Mouse (Mus musculus): ENCODE results near the gene Trim9. TPM values are rescaled to one million over a fixed set of nuclear protein-coding genes. Genes with fewer than 3 reads are reported as not detected.
A peak's percentile ranks its signal among the peaks of the same experiment; 100 is the strongest.

The Trim9 gene
- polyA plus RNA-seq, 1 experiment: not detected

DNA sequence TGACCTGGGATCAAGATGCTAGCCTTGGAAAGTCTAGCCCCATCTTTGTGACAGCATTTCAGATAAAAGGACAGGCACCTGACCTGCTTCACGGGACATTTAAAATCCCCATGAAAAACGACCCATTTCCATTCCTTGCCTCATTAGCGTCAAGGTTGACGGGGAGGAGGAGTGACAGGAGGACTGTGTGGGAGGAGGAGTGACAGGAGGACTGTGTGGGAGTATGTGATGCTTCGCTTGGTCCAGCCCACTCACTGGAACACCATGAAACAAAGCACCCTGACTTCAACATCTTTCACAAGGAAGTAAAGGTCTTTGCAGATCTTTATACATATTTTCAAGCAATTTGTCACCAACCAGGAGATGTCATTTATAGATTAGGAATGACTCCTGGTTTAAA lies 139.2 kb downstream of the Trim9 start:
- TF ChIP-seq MAX (IDR thresholded peaks at IDR 0.05): no peak
- TF ChIP-seq CTCF (IDR thresholded peaks at IDR 0.05; ENCODE audit: control insufficient read depth, insufficient read depth, insufficient read length): no peak
- no peak for TF ChIP-seq USF1 (IDR thresholded peaks at IDR 0.05; ENCODE audit: low read depth)
- TF ChIP-seq FOSL1 (IDR thresholded peaks at IDR 0.05; ENCODE audit: insufficient read depth, low read length, poor library complexity, severe bottlenecking): no peak
- no peak for TF ChIP-seq CEBPB (IDR thresholded peaks at IDR 0.05; ENCODE audit: low read depth)
- no peak overlapping the region for H3ac ChIP-seq (ENCODE audit: control insufficient read depth, insufficient read length, low read depth)

DNA sequence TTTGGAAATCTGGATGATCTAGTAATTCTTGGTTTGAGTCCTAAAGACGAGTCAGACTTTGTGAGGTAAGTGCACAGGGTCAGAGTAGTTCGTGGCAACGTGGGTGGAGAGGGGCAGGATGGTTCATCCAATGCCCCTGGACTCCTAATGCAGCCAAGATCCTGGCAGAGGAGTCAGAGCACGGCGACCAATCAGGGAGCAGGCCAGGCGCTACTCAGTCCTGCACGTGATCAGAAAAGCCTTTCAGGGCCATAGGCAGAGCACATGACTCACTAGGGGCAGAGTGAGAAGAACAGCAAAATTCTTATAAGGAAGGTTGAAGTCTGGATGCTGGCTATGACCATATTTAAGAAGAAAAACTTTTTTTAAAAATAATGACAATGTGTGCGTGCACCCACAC lies 143.0 kb downstream of the Trim9 start:
- Histone ChIP-seq H3K79me3 (ENCODE audit: low read depth) (no peaks in the 10 kb centered on the region), H3K27me3 (ENCODE audit: control insufficient read depth, insufficient read depth, insufficient read length) (peaks cover 27% of the 10 kb centered on the region), H3K4me3 (ENCODE audit: insufficient read depth, poor library complexity, severe bottlenecking) (no peak overlapping the region), H3K36me3 (ENCODE audit: control insufficient read depth, insufficient read depth) (no peaks in the 10 kb centered on the region), H3K79me2 (ENCODE audit: control insufficient read depth, insufficient read depth) (no peaks in the 10 kb centered on the region), H3ac (ENCODE audit: control insufficient read depth, insufficient read length, low read depth) (no peak overlapping the region)
- TF ChIP-seq MYOG (IDR thresholded peaks at IDR 0.05; ENCODE audit: control insufficient read depth, extremely low read depth, insufficient read length) (no peak), USF1 (IDR thresholded peaks at IDR 0.05; ENCODE audit: low read depth) (peak; percentile 91)

More for the DNA sequence above, 139.2 kb downstream of the Trim9 start:
- peaks cover 36% of the 10 kb centered on the region for H3K27me3 ChIP-seq (ENCODE audit: control insufficient read depth, insufficient read depth, insufficient read length)
- H3K79me3 ChIP-seq (ENCODE audit: low read depth): no peaks in the 10 kb centered on the region
- H3K79me2 ChIP-seq (ENCODE audit: control insufficient read depth, insufficient read depth): no peaks in the 10 kb centered on the region
- no peaks in the 10 kb centered on the region for H3K36me3 ChIP-seq (ENCODE audit: control insufficient read depth, insufficient read depth)
- H3K4me3 ChIP-seq (ENCODE audit: insufficient read depth, poor library complexity, severe bottlenecking): no peak overlapping the region

DNA sequence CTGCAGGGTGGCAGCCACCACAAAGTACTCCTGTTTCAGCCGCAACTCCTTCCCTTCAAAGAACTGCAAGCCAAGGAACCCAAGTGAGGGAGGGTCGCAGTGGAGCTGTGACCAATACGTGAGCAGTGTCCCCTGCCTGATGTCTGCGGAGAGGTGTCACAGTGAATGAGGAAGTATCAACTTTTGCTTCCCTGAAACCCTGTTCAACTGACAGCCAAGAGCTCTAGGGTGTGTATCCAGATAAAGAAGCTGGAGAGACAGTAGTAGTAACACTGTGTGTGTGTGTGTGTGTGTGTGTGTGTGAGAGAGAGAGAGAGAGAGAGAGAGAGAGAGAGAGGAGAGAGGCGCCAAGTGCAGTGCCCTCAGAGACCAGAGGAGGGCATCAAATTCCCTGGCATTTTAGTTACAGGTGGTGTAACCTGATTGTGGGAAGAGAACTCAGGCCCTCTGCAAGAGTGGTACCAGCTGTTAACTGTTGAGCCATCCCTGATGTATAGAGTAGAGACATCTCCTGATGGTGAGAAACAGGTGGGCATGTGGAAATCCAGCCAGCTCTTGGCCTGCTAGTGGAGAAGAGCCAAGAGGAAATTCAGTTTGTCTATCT lies 145.4 kb downstream of the Trim9 start:
- Histone ChIP-seq H3K79me3 (ENCODE audit: low read depth) (no peaks in the 10 kb centered on the region), H3K79me2 (ENCODE audit: control insufficient read depth, insufficient read depth) (no peaks in the 10 kb centered on the region), H3K36me3 (ENCODE audit: control insufficient read depth, insufficient read depth) (no peaks in the 10 kb centered on the region), H3K27me3 (ENCODE audit: control insufficient read depth, insufficient read depth, insufficient read length) (peaks cover 14% of the 10 kb centered on the region), H3K4me3 (ENCODE audit: insufficient read depth, poor library complexity, severe bottlenecking) (no peak overlapping the region), H3ac (ENCODE audit: control insufficient read depth, insufficient read length, low read depth) (no peak overlapping the region)
- no peak for TF ChIP-seq MYOG (IDR thresholded peaks at IDR 0.05; ENCODE audit: control insufficient read depth, extremely low read depth, insufficient read length)
- no peak for TF ChIP-seq USF1 (IDR thresholded peaks at IDR 0.05; ENCODE audit: low read depth)

DNA sequence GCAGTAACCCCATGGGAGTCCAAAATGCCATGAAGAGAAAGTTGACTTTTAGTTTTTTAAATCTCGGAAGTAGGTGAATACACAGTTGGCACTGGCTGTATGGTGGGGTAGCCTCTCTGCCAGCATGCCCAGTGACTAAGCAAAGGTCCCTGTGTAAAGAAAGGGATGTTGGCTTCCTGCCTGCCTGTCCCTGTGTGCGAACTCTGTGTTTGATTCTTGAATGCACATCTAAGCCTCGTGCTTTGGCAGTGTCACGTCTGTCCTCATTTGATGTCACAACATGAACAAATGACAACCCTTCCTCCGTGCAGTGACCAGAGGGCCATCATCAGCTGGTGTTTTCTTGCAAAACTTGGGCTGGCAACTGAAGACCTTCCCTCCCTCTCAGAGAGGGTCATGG lies 151.1 kb downstream of the Trim9 start:
- TF ChIP-seq USF1 (IDR thresholded peaks at IDR 0.05; ENCODE audit: low read depth): no peak
- no peaks in the 10 kb centered on the region for H3K36me3 ChIP-seq (ENCODE audit: control insufficient read depth, insufficient read depth)
- no peak overlapping the region for H3ac ChIP-seq (ENCODE audit: control insufficient read depth, insufficient read length, low read depth)
- no peak overlapping the region for H3K4me3 ChIP-seq (ENCODE audit: insufficient read depth, poor library complexity, severe bottlenecking)
- no peaks in the 10 kb centered on the region for H3K79me3 ChIP-seq (ENCODE audit: low read depth)
- peaks cover 13% of the 10 kb centered on the region for H3K27me3 ChIP-seq (ENCODE audit: control insufficient read depth, insufficient read depth, insufficient read length)
- H3K79me2 ChIP-seq (ENCODE audit: control insufficient read depth, insufficient read depth): no peaks in the 10 kb centered on the region

DNA sequence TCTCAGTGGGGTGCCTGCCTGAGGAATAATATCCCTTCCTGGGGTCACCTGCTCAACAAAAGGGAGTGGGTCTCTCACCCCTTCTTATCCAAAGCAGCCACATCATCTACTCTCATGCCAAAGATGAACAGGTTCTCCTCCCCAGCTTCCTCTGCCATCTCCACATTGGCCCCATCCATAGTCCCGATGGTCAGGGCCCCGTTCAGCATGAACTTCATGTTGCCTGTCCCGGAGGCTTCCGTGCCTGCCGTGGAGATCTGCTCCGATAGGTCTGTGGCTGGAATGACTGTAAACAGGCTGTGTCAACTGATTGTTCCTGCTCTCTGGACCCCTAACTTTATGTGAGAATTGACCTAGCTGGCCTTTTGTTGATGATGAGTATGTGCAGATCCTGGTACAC lies 152.0 kb downstream of the Trim9 start:
- TF ChIP-seq MAX (IDR thresholded peaks at IDR 0.05) (no peak), CEBPB (IDR thresholded peaks at IDR 0.05; ENCODE audit: low read depth) (no peak), MYOG (IDR thresholded peaks at IDR 0.05; ENCODE audit: control insufficient read depth, extremely low read depth, insufficient read length) (no peak), FOSL1 (IDR thresholded peaks at IDR 0.05; ENCODE audit: insufficient read depth, low read length, poor library complexity, severe bottlenecking) (no peak), MYOD1 (IDR thresholded peaks at IDR 0.05; ENCODE audit: control insufficient read depth, insufficient read length, low read depth) (no peak), CTCF (IDR thresholded peaks at IDR 0.05; ENCODE audit: control insufficient read depth, insufficient read depth, insufficient read length) (no peak), USF1 (IDR thresholded peaks at IDR 0.05; ENCODE audit: low read depth) (no peak)
- Histone ChIP-seq H3K79me2 (ENCODE audit: control insufficient read depth, insufficient read depth) (no peaks in the 10 kb centered on the region), H3K79me3 (ENCODE audit: low read depth) (no peaks in the 10 kb centered on the region), H3K4me3 (ENCODE audit: insufficient read depth, poor library complexity, severe bottlenecking) (no peak overlapping the region), H3K27me3 (ENCODE audit: control insufficient read depth, insufficient read depth, insufficient read length) (peaks cover 13% of the 10 kb centered on the region), H3ac (ENCODE audit: control insufficient read depth, insufficient read length, low read depth) (no peak overlapping the region), H3K36me3 (ENCODE audit: control insufficient read depth, insufficient read depth) (no peaks in the 10 kb centered on the region)

Other genes with a start within 250 kb of the Trim9 start
- gene Nin, start 233.9 kb downstream of the Trim9 start, polyA plus RNA-seq (2012; fragmentation: generic; extraction: Trizol): 8.0 TPM
- gene Abhd12b, start 193.5 kb downstream of the Trim9 start, polyA plus RNA-seq (2012; fragmentation: generic; extraction: Trizol): not detected
- not detected for gene Pygl, start 116.1 kb downstream of the Trim9 start, polyA plus RNA-seq (2012; fragmentation: generic; extraction: Trizol)
- 23.2 TPM for gene Tmx1, start 105.5 kb upstream of the Trim9 start, polyA plus RNA-seq (2012; fragmentation: generic; extraction: Trizol)